Mouse (Mus musculus) right cerebral cortex, postnatal 4 days (tissue): Measurements from ENCODE around the gene Hoxa6.

Experiments
- DNase-seq: peaks from one replicate; pipeline ENCODE4 v3.0.0-alpha.2; 2022

Hoxa6 gene

DNA sequence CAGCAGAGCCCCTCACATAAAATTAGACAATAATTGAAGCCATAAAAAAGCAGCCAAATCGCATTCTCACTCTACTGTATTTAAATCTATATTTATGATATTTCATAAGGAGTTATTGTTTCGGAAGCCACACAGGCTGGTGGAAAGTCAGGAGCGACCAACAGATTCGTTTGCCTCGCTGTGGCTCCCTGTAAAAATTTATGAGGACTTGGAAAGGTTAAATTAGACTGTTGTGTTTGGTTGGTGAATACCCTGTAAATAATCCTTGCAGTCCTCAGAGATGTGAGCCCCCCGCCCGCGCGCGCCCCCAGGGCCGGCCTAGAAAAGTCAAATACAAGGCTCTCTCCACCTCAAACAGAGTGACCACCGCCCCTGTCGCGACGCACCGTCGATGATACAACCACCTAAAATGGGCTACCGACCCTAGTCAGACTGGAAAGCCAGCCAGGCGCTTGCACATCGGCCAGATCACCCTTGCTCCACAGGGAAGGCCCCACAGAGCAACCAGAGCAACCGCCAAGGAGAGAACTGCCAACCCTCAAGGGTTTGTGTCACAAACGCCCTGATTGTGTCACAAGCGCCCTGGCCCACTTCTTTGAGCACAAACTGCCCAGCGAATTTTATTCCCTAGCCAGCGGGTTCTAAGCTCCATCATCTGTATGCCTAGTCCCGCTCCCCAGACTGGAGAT is 18.2 kb upstream of the Hoxa6 start:
- DNase-seq: no peak

DNA sequence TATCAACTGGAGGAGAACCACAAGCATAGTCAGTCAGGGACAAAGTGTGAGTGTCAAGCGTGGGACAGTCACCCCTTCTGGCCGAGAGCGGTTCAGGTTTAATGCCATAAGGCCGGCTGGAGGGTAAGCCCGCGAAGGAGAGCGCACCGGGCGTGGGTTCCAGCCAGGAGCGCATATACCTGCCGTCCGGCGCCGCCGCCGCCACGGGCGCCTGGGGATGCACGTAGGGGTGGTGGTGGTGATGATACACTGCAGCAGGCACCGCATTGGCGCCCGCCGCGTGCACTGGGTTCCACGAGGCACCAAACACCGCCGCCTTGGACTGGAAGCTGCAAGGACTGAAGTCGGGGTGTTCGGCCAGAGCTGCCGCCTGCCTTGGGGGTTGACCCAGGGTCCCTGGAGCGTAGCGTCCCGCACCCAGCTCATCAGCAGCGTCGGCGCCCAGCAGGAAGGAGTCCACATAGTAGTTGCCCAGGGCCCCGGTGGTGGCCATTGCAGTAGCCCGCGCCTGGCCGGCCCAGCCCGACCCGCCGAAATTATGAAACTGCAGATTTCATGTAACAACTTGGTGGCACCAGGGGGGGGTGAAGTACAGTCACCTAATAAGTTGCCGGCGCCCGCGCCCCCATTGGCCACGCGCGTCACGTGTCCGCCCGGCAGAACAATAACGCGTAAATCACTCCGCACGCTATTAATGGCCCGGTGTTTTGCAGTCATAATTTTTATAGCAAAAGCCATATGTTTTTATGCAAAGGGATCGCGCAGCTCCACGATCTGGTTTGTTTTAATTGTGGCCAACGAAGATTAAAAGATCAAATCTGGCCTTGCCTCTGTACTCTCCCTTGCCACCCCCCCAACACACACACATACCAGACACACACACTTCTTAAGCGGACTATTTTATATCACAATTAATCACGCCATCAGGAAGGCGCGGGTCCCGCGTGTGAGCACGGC is 17.4 kb upstream of the Hoxa6 start:
- DNase-seq: no peak

DNA sequence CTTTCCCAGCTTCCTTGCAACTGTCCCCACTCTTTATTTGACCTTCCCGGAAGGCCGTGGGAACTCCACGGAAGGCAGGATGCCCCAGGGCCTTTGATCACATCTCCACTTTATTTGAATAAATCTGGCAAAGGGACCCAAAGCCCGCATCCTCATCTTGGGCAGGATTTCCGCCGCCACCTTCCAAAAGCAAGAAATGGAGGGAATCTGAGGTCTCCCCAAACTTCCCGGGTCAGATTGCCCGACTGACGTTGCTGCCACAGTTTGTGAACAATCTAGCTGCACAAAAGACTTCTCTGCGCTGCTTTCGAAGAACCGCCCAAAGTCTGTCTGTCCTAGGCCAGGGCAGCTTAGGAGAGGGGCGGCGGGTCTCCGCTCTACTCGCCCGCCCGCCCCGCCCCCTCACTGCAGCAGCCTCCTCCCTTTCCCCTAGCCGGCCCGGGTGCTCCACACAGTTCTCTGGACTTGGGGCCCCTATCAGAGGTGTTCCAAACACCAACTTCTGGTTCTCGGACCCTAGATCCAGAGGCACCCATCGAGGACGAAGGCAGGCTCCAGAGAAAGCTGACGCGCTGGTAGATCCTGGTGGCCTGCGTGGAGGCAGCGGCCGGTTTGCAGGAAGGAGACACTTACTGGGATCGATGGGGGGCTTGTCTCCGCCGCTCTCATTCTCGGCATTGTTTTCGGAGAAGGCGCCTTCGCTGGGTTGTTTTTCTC is 16.5 kb upstream of the Hoxa6 start:
- DNase-seq: no peak

DNA sequence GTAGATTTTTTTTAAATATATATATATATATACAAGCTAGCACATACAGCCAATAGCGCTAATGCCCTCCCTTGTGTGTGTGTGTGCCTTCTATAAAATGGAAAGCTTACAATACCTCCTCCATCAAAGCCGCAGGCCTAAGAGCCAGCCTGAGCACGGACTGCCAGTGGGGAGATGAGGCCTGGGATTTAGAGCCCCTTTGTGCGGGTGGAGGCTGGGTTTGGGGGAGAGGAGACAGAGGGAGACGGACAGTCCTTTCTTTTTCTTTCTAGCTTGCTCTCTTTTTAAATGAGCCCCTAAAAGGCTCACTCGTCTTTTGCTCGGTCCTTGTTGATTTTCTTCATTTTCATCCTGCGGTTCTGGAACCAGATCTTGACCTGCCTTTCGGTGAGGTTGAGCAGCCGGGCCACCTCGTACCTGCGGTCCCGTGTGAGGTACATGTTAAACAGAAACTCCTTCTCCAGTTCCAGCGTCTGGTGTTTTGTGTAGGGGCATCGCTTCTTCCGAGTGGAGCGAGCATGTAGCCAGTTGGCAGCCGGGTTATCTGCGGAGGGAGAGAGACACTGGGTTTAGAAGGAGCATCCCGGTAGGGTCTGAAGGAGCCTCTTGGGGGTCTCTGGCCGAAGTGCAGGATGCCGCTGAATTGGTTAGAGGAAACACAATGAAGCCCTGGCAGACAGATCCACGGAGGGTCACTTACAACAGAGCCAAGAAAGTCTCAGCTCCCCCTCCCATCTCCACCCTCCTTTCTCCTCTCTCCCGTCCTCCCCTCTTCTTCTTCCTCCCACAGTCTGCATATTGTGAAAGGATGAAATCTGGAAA is 15.6 kb upstream of the Hoxa6 start:
- DNase-seq: no peak

DNA sequence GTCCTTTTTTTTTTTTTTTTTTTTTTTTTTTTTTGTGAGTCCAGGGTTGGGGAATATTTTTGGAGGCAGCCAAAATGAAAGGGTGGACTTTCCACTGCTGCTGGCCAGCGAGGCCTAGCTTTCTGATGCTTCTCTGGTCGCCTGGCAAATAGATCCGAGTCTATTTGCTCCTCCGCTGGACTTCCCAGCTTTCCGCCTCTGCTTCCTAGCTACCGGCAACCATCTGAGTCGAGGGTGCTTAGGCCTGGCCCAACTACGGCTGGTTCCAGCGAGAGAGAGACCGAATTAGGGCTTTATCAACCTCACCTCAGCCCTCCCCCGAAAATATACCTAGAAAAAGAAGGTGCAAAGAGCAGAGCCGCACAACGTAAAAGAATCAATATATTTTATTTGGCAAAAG is 14.2 kb upstream of the Hoxa6 start:
- DNase-seq: no peak

DNA sequence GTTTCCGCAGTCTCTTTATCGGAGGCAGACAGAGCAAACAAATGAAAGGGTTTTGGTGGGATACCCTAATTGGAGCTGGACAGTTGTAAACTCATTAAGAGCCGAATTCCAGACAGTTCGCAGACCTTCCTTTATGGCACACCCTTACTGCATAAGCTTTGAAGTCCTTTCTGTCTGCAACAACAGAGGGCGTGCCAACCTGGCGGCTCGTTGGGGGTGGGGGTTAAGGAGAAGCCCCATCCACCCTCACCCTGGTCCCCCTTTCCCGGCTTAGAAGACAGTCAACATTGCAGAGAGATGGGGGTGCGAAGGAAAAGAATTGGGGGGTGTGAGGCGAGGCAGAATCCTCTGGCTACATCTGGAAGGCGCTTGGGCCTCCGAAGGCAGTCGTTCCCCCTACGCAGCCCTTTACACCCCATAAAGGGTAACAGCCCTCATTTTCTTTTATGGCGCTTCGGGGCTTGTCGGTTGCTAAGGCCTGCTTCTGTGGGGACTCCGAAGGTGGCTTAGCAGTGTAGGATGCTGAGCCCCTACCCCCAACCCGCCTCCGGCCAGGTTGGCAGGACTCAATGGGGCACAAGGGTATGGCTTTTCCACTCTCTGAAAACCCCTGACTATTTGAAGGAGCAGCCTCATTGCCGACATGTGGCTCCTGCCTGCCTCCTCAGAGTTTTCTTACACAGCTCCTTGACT is 13.6 kb upstream of the Hoxa6 start:
- DNase-seq: no peak

DNA sequence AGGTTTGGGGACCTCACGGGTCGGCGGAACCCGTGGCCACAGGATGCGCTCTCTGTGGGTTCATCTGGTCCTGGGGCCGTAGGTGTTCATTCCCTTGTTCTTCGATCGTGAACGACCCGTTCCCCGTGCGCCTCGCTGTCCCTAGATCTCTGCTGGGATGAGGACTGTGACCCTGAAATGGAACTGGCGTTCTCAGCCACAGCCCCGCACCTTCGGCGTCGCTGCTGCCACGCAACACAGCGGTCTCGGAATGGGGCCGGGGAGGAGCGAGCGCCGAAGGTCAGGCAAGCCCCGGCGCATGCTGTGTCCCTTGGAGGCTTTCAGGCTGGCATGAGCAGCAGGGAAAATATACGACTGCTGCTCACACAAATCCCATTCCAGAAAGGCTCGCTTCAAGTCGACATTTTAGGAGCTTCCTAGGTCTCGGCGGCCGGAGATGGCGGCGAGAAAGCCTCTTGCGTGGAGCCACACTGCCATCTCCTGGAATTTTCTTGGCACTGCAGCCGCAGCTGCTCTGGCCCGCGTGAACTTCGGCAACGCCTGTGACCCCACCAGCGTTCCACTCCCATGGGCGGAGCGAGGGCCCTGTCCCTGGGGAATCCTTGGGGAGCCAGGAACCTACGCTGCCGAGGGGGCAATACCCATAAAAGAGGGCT is 12.9 kb upstream of the Hoxa6 start, which contains the start of gene Hoxa7:
Gene Hoxa7 (minus strand): TSS at position 518 of the 656 bp plus-strand sequence.
- peak; percentile 80 for DNase-seq

DNA sequence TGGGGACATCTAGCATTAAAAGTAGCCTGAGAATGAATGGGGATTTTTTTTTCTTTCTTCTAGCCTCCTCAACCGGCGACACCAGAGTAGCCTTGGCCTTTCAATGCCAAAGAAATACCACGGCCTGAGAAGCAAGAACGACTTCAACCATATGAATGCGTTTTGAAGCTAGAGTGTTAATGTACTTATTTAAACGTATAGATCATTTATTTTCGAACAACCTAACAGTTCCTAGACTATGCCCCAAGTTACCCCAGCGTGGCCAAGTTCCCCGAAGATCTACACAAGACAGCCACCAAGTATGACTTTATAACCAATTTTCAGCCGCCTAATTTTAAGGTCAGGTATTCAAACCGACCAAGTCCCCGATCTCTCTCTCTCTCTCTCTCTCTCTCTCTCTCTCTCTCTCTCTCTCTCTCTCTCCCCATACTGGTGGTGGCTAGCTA is 12.4 kb upstream of the Hoxa6 start:
- no peak for DNase-seq

DNA sequence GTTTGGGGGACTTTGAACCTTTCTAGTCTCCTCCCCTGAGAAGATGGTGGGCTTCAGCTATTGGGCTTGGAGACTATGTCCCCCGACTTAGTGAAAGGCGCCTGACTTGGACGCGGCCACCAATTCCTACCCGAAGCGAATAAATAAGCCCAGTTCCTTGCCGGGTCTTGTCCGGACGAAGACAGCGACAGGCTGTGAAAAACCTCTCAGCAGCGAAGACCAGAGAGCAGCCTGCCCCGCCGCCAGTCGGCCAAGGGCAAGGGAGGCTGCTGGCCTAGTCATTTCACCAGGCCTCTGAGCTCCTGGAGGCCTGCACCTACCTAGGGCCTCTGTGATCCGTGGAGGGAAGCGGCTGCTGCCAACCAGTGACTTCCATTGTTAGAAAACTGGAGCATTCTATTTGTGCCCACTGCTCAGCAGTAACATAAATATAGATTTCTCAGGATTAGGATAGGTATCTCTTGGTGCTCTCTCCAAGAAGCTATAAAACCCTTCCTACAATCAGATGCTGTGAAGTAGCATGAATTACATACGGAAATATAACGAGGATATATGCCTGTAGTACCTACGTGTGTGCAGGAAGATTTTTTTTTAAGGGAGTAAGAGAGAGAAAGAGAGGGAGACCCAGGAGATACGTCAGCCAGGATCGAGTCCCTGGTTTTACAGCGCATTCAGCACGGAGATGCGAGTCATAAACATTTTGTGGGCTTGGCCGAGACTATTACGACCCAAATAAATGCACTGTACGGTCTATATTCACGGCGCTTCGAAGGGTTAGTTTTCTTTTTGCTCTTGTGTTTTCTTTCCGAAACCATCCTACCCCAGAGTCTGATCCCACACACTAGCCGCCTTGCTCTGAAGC is 11.7 kb upstream of the Hoxa6 start:
- no peak for DNase-seq

DNA sequence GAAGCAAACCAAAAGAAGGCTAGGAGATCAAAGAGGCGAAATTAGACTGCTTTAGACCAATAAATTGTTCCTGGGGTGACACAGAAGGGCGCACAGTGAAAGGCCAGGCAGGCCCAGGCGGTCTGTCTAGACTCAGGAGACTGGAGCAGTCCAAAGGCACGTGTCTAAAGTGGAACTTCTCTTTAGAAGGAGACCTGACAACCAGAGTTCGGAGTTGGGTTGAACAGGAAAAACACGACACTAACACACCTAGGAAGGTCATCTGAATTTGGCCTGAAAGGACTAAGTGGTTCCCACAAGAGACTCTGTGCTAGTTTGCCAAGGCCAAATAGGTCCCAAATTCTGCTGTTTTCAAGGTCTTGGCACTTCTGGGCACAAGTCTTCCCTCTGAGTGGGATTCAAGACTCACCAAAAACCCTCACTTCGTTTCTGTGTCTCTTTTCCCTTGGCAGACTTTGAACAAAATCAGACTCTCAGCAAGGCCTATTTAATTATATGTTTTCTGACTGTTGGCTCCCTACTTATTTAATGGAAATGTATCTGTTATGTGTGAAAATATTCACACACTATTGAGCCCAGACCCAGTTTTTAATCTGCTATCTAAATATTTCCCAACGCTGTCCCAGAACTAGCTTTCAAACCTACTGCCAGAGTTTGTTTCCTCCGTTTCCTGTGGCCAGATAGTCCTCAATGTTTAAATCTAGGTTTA is 10.9 kb upstream of the Hoxa6 start:
- no peak for DNase-seq

DNA sequence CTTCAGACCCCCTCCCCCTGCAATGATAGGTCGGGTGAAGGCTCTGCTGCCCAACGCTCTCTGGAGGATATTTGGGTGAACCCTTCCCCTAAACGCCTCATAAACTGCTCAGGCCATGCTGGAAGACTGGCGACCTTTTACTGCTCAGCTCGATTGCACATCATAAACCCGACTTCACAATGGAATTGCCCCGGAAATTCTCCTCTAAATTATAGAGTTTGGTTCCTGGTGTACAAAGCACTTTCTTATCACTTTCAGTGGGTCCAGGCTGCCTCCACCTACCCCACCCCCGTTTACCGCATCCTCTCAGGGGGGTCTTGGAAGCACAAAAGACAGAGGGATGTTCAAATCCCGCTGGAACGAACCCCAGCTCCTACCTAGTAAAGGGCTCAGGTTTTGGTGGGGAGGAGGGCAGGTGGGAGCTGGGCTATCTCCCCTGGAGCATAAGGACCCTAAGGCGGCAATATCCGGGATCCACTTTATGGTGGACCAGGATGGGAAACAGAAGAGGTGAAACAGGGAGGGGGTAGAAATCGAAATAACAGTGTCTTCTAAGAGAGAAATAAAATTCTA is 10.2 kb upstream of the Hoxa6 start:
- DNase-seq: no peak

DNA sequence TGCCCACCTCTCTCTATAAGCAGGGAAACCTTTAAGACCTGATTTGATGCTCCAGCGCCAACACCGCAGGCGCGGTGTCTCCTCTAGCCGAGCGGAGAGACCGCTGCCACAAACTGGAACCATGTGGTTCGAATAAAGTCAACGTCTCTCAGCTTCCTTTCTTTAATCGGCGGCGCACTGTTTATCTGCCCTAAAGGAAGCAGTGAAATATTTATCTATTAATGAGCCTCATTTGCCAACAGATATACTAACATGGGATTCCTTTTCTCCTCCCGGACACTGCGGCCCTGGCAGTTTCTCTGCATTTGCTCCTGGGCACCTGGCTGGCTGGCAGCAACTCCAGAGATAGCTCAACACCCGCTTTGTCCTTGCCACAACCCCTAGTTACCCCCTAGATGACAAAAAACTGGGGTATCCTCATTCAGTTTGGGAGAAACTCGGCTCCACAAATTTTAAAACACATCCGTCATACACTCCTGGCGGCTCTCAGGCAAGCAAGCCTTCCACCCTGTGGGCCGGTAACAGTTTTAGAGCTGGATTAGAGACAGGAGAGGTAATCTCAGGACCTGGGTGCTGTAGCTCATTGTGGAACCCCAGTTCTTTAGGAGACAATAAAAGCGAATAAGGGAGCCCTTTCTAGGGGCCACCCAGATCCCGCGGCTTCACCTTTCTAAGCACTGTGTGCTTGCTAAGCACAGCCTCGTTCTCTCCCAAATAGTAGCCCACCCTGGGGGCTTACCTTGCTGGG is 9.5 kb upstream of the Hoxa6 start:
- DNase-seq: no peak

DNA sequence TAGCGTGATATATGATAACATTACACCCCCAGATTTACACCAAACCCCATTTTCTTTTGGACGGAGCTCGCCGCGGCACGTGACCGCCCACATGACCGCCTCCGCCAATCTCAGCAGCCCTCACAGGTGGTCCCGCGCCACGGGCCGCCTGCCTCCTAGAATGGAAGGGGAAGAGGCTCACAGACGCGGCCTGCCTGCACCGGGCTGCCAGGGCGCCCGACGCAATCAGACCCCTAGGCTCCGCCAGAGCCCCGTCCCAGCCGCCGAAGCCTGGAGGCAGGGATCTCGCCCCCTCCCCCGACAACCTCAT is 8.9 kb upstream of the Hoxa6 start:
- no peak for DNase-seq

DNA sequence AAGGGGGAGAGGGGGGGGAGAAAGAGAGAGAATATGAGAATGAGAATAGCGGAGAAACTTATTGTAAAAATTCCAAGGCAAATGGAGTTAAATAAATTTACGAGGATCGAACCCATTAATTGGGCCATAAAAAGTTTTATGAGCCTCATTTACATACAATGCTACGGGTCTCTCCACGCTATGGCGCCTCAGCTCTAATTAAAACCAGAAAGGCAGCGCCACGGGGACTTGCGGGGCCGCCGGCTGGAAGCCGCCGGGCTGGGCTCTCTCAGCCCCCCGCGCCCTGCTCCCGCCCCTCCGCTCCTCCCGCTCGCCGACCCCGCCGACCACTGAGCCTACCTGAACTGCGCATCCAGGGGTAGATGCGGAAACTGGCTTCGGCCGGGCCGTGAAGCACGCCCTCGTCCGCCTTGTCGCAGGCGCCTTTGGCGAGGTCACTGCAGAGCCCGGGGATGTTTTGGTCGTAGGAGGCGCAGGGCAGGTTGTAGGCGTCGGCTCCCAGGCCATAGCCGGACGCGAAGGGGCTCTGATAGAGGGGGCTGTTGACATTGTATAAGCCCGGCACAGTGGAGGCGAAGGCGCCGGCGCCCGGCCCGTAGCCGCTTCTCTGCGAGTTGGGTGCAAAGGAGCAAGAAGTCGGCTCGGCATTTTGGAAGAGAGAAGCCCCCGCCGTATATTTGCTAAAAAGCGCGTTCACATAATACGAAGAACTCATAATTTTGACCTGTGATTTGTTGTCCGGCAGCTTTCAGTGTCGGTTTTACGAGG is 8.4 kb upstream of the Hoxa6 start:
- DNase-seq: no peak

DNA sequence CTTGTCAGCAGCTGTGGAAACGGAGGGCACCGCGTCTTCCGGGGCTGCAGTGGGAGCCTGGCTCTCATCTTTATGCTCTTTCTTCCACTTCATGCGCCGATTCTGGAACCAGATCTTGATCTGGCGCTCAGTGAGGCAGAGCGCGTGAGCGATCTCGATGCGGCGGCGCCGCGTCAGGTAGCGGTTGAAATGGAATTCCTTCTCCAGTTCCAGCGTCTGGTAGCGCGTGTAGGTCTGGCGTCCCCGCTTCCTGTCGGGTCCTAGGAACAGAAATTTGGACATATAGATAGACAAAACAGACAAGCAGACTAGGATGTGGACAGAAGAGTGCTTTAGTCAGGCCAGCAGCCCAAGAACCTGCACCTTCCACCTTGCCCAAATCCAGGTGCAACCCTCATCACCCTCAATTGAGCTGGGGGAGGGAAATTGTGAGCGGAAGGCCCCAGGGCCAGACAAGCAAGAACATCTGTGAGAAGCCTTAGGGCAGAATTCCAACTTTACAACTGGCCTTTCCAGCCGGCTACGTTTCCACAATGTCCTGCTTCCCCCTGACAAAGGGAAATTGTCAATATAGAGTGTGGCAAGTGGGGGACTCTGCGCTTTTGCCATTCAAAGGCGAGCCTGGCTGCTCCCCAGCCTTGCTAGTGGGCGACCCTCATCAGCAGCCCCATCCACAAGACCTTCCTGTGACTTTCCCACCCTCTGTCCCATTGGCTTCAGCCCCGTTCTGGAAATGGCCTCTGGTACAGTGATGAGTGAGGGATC is 7.4 kb upstream of the Hoxa6 start:
- DNase-seq: no peak

DNA sequence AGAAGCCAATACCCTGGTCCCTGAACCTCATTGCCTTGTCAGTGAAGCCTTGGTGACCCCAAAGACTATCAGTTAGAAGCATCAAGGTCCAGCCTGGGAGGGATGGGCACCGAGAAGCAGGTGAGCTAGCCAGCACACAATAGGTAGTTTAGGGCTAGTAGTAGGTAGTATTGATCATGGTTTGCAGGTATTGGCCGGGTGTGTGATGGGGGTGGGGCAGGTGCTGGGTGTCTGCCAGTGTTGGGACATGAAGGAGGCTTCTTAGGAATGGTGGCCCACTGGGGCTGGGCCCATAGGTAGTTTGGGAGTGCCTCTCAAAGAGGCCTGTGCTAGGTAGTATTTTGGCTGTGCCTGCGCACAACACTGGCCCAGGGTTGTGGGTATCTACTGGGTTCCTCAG is 6.5 kb upstream of the Hoxa6 start:
- DNase-seq: no peak

DNA sequence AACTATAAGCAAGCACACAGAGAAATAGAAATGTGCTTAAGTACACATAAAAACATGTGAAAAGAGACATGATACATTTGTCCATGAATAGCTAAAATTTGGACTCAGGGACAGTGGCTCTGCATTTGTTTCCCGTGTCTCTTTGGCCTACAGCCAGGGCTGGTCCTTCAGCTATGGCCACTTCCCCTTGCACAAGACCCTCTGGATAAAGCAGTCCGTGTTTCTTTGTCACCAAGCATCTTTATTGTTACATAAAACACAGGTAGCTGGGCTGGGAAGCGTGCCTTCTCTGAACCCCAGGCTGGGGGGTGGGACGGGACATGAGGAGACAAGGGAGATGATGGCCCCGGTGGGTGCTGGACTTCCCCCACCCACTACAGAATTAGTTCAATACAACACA is 5.7 kb upstream of the Hoxa6 start:
- no peak for DNase-seq
